Mouse (Mus musculus): Measurements from ENCODE around the gene Tdrd12. TPM values are rescaled to one million over a fixed set of nuclear protein-coding genes. Genes with fewer than 3 reads are reported as not detected.

Gene Tdrd12
- polyA plus RNA-seq (2012; ENCODE audit: low replicate concordance): not detected in 2 replicates

DNA sequence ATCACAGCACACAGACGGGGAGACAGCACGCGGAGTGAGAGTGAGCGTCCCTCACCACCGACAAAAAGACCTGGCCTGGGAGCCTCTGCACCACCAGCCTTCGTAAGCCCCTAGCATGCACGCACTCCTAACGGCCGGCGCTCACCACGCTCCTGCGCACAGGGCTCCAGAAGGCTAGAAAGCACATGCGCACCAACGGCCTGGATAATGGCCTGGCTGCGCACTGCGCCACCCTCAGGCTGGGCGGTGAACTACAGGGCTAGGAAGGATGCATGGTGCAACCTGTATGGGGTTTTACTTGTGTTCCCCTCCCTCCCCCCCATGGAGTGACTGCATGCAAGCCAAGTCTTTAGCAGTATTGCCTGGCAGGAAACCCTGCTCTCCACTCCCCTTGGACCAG is at the start of gene Tdrd12:
Gene Tdrd12 (minus strand): TSS at position 184 of the 400 bp plus-strand sequence.

DNA sequence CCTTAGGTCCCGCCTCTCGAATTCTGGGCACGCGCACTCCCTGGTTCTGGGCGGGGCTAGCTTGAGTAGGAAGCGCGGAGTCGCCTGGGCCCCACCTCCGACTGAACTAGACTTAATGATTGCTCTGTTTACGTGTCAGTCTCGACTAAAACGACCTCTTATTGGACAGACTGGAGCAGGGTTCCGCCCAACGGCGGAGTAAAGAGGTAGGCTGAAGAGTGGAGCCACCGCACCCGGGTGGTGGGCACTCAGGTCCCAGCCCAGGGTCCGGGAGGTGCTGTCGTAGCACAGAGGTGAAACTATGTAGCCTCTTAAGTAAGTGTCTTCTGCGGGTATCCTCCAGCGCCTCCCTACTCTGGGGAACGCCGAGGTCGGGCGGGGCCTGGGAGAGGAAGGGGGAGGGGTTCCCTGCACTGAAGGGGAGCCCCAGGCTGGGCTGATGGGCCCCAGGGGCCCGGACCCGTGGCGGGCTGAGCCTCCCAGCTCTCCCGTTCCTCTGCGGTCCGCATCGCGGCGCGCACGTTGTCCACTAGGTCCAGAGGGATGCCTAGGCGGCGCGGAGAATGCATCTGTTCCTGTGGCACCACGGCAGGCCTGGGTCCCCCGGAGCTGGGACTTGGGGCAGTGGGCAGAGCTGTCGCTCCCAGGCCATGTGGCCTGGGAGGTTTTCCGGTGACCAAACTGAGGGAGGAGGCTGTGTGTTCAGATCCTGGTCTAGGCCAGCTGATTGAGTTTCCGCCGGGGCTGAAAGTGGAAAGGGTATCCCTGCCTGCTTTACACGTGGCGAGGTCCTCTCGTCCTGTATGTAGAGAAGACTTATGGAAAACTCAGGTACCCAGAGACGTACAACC is 48.7 kb upstream of the Tdrd12 start, which contains the start of gene Ankrd27:
Gene Ankrd27 (plus strand): TSS at position 190 of the 851 bp plus-strand sequence.

DNA sequence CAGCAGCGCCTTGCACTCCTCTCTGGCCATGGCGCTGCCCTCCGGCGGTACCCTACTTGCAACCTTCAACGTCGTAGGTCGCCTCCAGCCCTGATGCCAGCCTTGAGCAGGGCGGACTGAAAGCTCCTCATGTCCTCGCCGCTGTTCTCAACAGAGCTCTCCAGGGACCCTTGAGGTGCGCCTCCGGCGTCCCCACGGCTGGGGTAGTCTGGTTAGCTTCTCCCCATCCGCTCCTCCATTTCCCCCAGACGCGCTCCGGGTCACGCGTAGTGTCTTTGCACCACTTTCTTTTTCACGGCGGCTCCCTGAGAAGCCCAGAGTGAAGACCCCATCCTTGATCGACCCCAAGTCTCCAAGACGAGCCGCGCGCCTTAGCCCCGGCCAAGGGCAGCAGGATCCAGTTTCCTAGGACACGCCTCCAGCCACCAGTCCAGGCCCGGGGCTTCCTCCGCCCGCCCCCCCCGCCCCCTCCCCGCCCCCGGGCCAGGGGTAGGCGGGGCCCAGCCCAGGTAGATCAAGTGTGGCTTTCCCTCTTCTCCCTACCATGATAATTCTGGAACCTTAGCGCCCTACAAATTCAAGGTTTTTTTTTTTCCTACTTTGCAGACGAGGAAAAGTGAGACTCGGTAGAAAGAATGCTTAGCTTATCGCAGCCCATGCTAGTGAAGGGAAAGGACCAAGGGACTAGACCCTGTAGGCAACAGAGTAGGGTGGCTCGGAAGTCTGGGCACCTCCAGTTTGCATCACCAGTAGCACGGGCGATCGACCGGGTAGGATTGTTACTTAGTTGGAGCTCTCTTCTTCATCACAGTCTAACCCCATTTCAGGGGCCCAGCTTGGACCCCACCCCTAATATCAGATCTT is 47.9 kb upstream of the Tdrd12 start, which contains the start of gene Rgs9bp:
Gene Rgs9bp (minus strand): TSS at position 392 of the 864 bp plus-strand sequence.

DNA sequence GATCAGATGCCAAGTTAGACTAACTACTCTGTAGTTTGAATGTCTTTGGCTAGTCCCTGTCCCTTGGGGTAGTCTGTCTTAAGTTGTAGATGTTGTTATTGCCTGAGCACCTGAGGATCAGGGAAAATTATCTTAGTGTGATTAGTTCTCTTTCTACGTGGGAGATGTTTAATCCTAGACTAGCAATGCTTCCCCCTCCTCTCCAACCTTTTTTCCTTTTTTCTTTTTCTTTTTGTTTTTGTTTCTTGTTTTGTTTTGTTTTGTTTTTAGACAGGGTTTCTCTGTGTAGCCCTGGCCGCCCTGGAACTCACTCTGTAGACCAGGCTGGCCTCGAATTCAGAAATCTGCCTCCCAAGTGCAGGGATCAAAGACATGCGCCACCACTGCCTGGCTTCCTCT is 18.7 kb upstream of the Tdrd12 start, which contains the start of gene Nudt19:
Gene Nudt19 (minus strand): TSS at position 100 of the 399 bp plus-strand sequence.

DNA sequence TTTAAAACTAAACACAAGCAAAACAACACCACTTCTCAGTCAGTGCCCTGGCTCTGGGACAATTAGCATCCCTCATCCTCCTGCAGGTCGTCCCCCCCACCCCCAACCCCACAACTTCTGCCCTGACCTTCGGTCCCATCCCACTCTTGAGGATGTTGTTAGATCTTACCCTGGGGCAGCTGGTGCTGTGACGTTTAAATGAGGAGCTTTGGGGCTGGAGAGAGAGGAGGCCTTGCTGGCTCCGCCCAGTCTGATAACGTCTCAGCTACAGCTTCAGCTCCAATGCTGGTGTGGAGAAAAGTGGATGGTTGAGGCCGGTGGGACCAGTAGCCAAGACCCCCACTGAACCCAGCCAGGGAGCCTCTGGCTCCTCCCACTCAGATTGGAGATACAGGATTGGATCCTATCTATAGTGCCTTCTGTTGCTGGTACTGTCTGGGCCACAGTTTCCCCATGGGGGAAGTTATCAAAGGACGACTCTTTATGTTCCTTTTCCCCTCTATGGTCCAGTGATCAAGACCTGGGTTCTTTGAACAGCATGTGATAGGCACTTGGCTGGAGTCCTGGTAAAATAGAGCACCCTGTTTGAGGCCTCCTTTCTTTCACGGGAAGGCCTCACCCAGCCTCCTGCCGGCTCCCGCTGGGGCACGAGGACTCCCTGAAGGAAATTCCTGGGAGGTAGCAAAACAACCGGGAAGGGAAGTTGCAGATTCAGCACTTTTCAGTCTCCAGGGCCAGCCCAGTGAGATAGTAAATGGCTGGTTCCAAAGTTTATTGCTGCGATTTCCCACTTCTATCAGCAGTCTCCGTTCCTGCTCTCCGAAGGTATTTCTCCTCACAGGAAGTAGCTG is 89.3 kb downstream of the Tdrd12 start, which contains the start of gene Slc7a9:
Gene Slc7a9 (plus strand): TSS at position 801 of the 851 bp plus-strand sequence.

Other genes starting within 250 kb of the Tdrd12 start
- gene Gpatch1, start 219.3 kb downstream of the Tdrd12 start, polyA plus RNA-seq (2012; ENCODE audit: low replicate concordance): 8.9 and 12.6 TPM in 2 replicates
- gene Rhpn2, start 203.6 kb downstream of the Tdrd12 start, polyA plus RNA-seq (2012; ENCODE audit: low replicate concordance): 0.17 TPM in 1 of 2 replicates, not detected in the other
- 5.4 and 10.2 TPM in 2 replicates for gene Faap24, start 140.9 kb downstream of the Tdrd12 start, polyA plus RNA-seq (2012; ENCODE audit: low replicate concordance)
- gene Cep89, start 140.7 kb downstream of the Tdrd12 start, polyA plus RNA-seq (2012; ENCODE audit: low replicate concordance): 5.7 and 6.2 TPM in 2 replicates
- gene Slc7a9, start 88.9 kb downstream of the Tdrd12 start, polyA plus RNA-seq (2012; ENCODE audit: low replicate concordance): not detected in 2 replicates
- 12.5 and 12.6 TPM in 2 replicates for gene Nudt19, start 18.6 kb upstream of the Tdrd12 start, polyA plus RNA-seq (2012; ENCODE audit: low replicate concordance)
- gene Rgs9bp, start 47.8 kb upstream of the Tdrd12 start, polyA plus RNA-seq (2012; ENCODE audit: low replicate concordance): 0.10 and 0.15 TPM in 2 replicates
- gene Ankrd27, start 48.5 kb upstream of the Tdrd12 start, polyA plus RNA-seq (2012; ENCODE audit: low replicate concordance): 67.2 and 122 TPM in 2 replicates
- gene Pdcd5, start 109.8 kb upstream of the Tdrd12 start, polyA plus RNA-seq (2012; ENCODE audit: low replicate concordance): 75.1 and 85.4 TPM in 2 replicates
- 6.9 and 14.4 TPM in 2 replicates for gene Dpy19l3, start 216.7 kb upstream of the Tdrd12 start, polyA plus RNA-seq (2012; ENCODE audit: low replicate concordance)

All from hematopoietic multipotent progenitor cell, adult 10-12 weeks (in vitro differentiated cells).